Mouse (Mus musculus) spleen, adult 2 months (tissue): ENCODE measurements around the gene Gng7. TPM values are rescaled to one million over a fixed set of nuclear protein-coding genes. Genes with fewer than 3 reads are reported as not detected.

Experiments
- DNase-seq, 2 experiments: peaks; one replicate each; pipeline versions ENCODE4 v3.0.0 to v3.0.0-alpha.2; 2012 to 2021; ENCODE audit warnings: low spot score in 2 of 2, low read depth in 1 of 2
- H3K27ac ChIP-seq: fragments of 200-500 bp; 2 replicates; pipeline ENCODE4 v1.5.1; 2012; ENCODE audit warnings: low read length, inconsistent platforms; ENCODE audit not compliant: insufficient read depth
- H3K27me3 ChIP-seq: fragments of 200-500 bp; 2 replicates; pipeline ENCODE4 v1.6.1; 2012; ENCODE audit warnings: mild to moderate bottlenecking, moderate library complexity, low read length, inconsistent platforms; ENCODE audit not compliant: control insufficient read depth, insufficient read depth
- H3K36me3 ChIP-seq: fragments of 200-500 bp; 2 replicates; pipeline ENCODE4 v1.6.1; 2012; ENCODE audit warnings: mild to moderate bottlenecking, low read length, inconsistent platforms; ENCODE audit not compliant: control insufficient read depth, insufficient read depth
- H3K4me1 ChIP-seq: fragments of 200-500 bp; 2 replicates; pipeline ENCODE4 v1.6.1; 2011; ENCODE audit warnings: inconsistent platforms; ENCODE audit not compliant: control insufficient read depth, insufficient read depth, insufficient read length
- H3K4me3 ChIP-seq: fragments of 200-500 bp; 2 replicates; pipeline ENCODE4 v1.5.1; 2011; ENCODE audit warnings: mild to moderate bottlenecking, inconsistent platforms; ENCODE audit not compliant: insufficient read depth, insufficient read length; ENCODE audit errors: extremely low read depth
- CTCF ChIP-seq: fragments of 200-500 bp; IDR thresholded peaks from 2 replicates; pipeline ENCODE4 v1.5.1; 2011; ENCODE audit warnings: mild to moderate bottlenecking, inconsistent platforms; ENCODE audit not compliant: insufficient read depth, insufficient read length, insufficient replicate concordance; ENCODE audit errors: extremely low read depth
- POLR2A ChIP-seq: fragments of 200-500 bp; IDR thresholded peaks from 2 replicates; pipeline ENCODE4 v1.6.1; 2011; ENCODE audit warnings: low read depth, low read length, inconsistent platforms
- WGBS: fragments of 180-500 bp; shearing (Covaris S2); methylation state at CpG from one replicate; pipeline ENCODE4 v1.1.7; 2018; 5-methylcytosine and 5-hydroxymethylcytosine counted together
- polyA plus RNA-seq: library from polyadenylated mRNA; depleted of rRNA; stranded (reverse); fragments of >200 nt; gene quantifications from 2 replicates; pipeline ENCODE4 v1.2.3, GENCODE M21; 2012

Gng7 gene
- polyA plus RNA-seq, 1 experiment, result 0.91 TPM

DNA sequence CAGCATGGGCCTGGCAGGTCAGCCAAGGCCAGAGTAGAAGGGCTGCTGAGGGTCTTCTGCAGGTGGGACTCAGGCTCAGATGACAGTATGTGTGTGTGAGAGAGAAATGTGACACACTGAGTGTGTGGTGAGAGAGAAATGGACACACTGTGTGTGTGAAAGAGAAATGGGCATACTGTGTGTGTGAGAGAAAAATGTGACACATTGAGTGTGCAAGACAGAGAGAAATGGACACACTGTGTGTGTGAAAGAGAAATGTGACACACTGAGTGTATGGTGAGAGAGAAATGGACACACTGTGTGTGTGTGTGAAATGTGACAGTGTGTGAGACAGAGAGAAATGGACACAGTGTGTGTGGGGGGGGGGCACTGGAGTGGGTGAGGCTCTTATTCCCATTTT lies 102.9 kb downstream of the Gng7 start:
- TF ChIP-seq POLR2A (no peak), CTCF (no peak)

GRCm38 (mm10) chr10:80911354-80911753 lies 103.4 kb downstream of the Gng7 start:
- no peak for DNase-seq
- no peak overlapping the region for H3K4me3 ChIP-seq
- no peak for TF ChIP-seq CTCF
- TF ChIP-seq POLR2A, result no peak
- H3K36me3 ChIP-seq, result peaks cover 1% of the 10 kb centered on the region; the same call in 1 of the 2 replicates
- H3K27ac ChIP-seq, result no peak overlapping the region
- 89% methylated on average over 4 of the region's 4 CpGs for WGBS
- H3K27me3 ChIP-seq, result no peaks in the 10 kb centered on the region
- H3K4me1 ChIP-seq, result no peaks in the 10 kb centered on the region; the same call in 1 of the 2 replicates

More for the DNA sequence above, 102.9 kb downstream of the Gng7 start:
- Histone ChIP-seq H3K4me1 (no peaks in the 10 kb centered on the region; the same call in 1 of the 2 replicates), H3K36me3 (peaks cover 1% of the 10 kb centered on the region; the same call in 1 of the 2 replicates), H3K27ac (no peak overlapping the region), H3K4me3 (no peak overlapping the region), H3K27me3 (no peaks in the 10 kb centered on the region)
- no peak for DNase-seq

GRCm38 (mm10) chr10:80909375-80910162 lies 105.2 kb downstream of the Gng7 start:
- TF ChIP-seq CTCF (no peak), POLR2A (no peak)
- Histone ChIP-seq H3K27me3 (no peaks in the 10 kb centered on the region), H3K4me1 (no peaks in the 10 kb centered on the region; the same call in 1 of the 2 replicates), H3K27ac (no peak overlapping the region), H3K36me3 (peaks cover 4% of the 10 kb centered on the region; the same call in 1 of the 2 replicates), H3K4me3 (no peak overlapping the region)
- DNase-seq, result no peak
- 96% methylated on average over 22 of the region's 22 CpGs for WGBS

DNA sequence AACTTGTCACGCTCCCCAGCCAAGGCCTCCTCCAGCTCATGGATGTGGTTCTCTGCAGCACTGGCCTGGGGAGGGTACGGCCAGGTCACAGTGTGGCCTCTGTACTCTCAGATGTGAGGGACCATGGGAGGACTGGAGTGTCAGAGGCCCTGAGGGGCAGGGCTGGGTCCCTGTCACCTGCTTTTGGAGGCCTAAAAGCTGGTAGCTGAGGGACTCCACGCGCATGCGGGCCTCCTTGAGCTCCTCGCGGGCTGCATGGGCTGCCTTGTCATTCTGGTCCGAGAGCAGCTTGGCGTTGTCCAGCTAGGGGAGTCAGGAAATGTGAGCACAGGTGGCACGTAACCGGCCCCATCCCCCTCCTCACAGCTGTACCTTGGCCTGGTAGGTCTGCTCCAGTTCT lies 110.0 kb downstream of the Gng7 start:
- Histone ChIP-seq H3K27ac (no peak overlapping the region), H3K36me3 (peaks cover 7% of the 10 kb centered on the region), H3K4me1 (peaks cover 4% of the 10 kb centered on the region), H3K27me3 (no peaks in the 10 kb centered on the region), H3K4me3 (no peak overlapping the region)
- no peak for TF ChIP-seq CTCF
- TF ChIP-seq POLR2A, result no peak
- 97% methylated on average over 11 of the region's 11 CpGs for WGBS
- DNase-seq, result no peak

- Histone ChIP-seq H3K27me3 (no peaks in the 10 kb centered on the region), H3K27ac (no peak overlapping the region), H3K36me3 (peaks cover 7% of the 10 kb centered on the region), H3K4me1 (peaks cover 6% of the 10 kb centered on the region), H3K4me3 (no peak overlapping the region)
- TF ChIP-seq CTCF, result no peak
- DNase-seq, result no peak
- WGBS, result 93% methylated on average over 28 of the region's 28 CpGs
Measured at GRCm38 (mm10) chr10:80904004-80904693, 110.6 kb downstream of the Gng7 start.

GRCm38 (mm10) chr10:80903282-80903681 lies 111.5 kb downstream of the Gng7 start:
- no peak for TF ChIP-seq POLR2A
- TF ChIP-seq CTCF, result no peak
- Histone ChIP-seq H3K4me1 (peaks cover 6% of the 10 kb centered on the region), H3K27ac (no peak overlapping the region), H3K4me3 (no peak overlapping the region), H3K36me3 (peaks cover 7% of the 10 kb centered on the region), H3K27me3 (no peaks in the 10 kb centered on the region)
- DNase-seq, result no peak
- 94% methylated on average over 10 of the region's 10 CpGs for WGBS

- Histone ChIP-seq H3K36me3 (peaks cover 11% of the 10 kb centered on the region), H3K4me1 (peaks cover 6% of the 10 kb centered on the region), H3K27me3 (no peaks in the 10 kb centered on the region), H3K4me3 (no peak overlapping the region), H3K27ac (no peak overlapping the region)
- no peak for TF ChIP-seq POLR2A
- no peak for TF ChIP-seq CTCF
- WGBS, result 92% methylated on average over 9 of the region's 9 CpGs
- no peak for DNase-seq
Measured at GRCm38 (mm10) chr10:80902273-80902940, 112.3 kb downstream of the Gng7 start.
